Mouse (Mus musculus) liver (tissue): ENCODE results near the gene Lyzl4.
"Not testable (repeated sequence)": the region's sequence is repeated elsewhere in the genome, so short reads cannot be mapped to it uniquely, and the experiment has no call there.

Source experiments
- DNase-seq: peaks from one replicate; pipeline ENCODE4 v3.0.0-alpha.2; 2020; ENCODE audit warnings: mixed read lengths

Lyzl4 gene

DNA sequence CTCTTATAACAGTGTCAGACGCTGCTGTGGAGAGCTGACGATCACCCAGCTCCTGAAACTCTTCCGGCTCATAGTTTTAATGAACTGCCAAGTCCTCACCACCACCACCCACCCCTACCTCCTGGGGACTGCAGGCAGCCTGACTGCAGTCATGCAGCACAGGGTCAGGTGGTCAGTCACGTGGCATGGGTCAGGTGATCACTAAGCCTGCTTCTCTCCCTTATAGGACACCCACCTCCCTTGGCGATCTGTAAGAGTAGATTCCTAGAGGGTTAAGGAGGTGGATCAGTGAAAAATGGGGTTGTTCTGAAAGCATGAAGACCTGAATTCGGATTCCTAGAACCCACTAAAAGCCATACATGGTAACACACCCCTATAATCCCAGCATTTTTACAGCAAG, 42.3 kb downstream of the Lyzl4 start:
- no peak for DNase-seq

DNA sequence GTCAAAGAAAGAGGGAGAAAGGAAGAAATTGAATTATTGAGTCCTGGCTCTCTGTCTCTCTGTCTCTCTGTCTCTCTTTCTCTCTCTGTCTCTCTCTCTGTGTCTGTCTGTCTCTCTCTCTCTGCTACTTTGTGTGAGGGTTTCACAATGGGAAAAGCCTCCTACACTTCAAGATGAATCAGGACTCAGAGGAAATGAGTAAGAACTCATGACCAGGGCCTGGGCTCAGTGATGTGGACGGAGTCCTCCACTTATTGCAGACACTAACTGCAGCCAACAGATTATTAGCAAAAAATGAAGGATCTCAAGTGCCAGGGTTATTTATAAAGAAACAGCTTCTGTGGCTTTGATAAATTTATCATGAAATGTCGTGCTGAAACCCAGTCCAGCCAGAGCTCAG, 43.8 kb downstream of the Lyzl4 start:
- DNase-seq: no peak

DNA sequence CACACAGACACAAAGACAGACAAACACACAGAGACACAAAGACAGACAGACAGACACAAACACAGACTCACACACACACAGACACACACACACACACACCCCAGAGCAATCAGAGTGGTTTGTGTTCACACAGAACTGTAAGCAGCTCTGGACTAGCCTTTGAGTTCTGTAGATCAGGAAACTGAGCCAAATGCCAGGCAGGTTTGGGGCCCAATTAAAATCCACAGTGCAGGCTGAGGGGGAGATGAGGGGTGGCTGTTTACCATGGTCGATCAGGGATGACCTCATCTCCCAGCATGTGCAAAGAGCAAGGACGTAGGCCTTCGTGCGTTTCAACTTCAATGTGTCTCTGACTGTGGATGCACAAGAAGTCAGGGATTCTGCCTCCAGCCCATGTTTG, 47.1 kb downstream of the Lyzl4 start:
- DNase-seq: no peak

DNA sequence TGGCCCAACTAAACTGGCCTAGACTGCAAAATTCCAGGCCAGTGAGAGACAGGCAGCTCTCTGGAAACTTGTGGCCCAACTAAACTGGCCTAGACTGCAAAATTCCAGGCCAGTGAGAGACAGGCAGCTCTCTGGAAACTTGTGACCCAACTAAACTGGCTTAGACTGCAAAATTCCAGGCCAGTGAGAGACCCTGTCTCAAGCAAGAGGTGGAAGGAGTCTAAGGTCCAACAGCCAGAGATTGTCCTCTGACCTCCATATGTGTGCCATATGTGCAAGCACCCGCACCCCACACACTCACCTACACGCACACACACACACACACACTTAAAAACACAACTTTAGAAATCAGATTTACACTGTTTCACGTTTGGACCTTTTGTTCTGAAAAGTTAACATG, 48.1 kb downstream of the Lyzl4 start:
- not testable (repeated sequence) for DNase-seq

DNA sequence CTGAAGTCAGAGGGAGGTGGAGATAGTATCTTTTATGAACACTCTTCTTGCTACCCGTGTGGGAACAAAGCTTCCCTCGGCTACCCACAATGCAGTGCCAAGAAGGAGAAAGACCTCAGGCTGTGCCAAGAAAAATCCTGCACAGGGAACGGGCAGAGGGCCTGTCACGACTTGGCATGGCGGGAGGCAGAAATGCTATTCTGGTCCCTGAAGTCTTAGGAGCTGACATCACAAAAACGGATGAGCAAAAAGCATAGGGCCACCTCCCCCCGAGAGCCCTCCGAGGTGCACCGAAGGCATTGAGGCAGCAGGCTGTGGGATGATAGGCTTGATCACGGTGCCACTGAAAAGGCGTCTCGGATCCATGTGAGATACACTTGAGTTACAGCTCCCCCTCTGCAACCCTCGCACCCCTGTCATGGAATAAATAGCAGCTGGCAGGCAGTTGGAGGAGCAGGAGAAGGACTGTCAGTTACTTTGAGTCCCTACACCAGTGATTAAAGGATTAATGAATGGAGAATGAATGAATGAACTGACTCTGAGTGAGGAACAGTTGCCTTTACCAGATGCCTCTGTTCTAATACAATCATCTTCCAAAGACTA, 48.8 kb downstream of the Lyzl4 start:
- no peak for DNase-seq

DNA sequence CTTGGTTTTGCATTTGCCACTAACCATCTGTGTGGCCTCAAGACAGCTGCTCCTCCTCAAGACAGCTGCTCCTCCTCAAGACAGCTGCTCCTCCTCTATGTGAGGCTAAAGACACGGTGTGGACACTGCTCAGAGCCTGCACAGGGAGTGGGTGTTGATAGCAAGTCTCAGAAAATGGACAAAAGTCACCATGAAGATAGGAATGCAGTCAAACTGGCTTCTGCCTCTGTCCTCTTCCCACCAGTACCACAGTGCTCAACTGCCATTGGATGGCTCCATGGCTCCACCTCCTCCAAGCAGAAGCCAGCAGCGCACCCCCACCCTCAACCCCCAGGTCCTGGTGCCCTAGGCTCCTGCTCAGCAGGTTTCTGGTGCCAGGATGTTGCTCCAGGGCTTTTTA, 52.4 kb downstream of the Lyzl4 start:
- DNase-seq: no peak

DNA sequence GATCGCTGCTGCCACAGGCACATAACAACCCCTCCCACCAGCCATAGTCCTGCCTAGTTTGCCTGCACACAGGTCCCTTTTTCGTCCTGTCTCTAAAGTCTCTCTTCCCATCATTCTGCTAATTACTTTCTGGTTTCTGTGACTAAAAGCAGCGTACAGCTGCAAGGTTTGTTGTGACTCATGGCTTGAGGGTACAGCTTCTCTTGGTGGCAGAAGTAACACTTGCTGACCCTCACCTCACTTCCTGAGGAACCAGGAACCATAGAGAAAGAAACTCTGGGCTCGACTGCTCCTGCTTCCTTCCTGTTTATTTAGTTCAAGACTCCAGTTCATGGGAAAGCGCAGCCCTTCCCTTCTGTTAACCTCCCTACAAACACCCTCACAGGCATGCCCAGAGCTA, 67.5 kb downstream of the Lyzl4 start:
- no peak for DNase-seq

DNA sequence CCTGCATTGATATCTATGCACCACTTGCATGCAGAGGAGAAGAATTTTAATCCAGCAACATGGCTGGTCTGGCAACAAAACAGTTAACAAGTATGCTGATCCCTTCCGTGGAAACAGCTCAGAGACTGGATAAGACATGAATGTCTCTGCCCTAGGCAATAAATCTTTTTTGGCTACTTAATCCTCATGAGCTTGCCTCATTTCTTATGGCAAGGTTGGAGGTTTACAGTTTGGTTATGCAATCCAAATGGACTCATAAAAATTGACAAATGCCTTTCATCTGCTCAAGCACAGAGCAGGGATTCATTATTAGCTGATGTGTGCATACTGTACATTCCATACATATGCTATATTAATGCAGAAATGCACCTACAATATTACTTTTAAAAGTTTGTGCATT, 73.4 kb downstream of the Lyzl4 start:
- no peak for DNase-seq

DNA sequence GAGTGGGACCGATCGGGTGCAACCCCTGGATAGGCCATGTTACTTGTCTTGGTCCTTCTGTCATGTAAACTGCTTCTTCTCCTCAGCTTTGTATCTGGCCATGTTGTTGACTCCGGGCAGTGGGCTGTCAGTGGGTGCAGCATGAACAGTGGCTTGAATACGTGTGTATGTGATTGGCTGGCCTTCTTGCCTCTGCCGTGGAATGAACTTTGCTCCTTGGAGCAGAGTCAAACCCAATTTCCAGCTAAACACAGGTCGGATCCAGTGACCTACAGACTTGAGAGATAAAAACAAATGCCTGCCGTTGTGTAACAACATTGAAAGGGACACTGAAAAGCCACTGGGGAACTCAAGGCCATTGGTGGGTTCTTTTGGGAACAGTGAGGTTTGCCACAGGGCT, 75.5 kb downstream of the Lyzl4 start:
- no peak for DNase-seq

DNA sequence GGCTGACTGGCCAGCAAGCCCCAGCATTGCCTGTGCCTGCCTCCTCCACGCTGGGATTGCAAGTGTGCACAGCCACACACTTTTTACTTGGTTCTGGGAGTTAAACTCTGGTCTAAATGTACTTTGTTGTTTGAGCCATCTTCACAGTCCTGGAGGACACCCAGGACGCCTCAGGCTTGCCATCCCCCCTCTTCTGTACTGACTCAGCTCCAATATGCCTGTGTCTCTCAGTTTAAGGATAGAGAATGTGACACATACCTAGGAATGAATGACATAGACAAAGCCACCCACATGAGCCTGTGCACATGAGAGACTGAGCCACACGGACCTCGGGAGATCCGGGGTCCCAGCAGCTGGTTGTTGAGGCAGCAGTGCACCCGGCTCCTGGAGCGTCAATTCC, 78.6 kb downstream of the Lyzl4 start:
- DNase-seq: no peak

DNA sequence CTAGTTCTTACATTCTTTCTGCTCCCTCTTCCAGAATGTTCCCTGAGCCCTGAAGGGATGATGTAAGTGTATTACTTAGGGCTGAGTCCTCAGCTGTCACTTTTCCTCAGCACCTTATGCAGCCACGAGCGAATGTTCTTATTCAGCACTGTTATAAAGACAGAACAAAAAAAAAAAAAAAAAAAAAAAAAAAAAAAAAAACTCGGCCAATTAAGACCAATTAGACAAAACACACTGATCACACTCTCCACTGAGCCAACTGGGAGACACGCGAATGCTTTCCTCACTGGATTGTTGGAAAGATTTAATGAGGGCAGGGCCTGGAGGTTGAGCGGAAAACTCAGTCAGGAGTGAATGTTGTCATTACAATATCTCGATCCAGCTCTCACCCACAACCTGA, 81.4 kb downstream of the Lyzl4 start:
- DNase-seq: no peak

DNA sequence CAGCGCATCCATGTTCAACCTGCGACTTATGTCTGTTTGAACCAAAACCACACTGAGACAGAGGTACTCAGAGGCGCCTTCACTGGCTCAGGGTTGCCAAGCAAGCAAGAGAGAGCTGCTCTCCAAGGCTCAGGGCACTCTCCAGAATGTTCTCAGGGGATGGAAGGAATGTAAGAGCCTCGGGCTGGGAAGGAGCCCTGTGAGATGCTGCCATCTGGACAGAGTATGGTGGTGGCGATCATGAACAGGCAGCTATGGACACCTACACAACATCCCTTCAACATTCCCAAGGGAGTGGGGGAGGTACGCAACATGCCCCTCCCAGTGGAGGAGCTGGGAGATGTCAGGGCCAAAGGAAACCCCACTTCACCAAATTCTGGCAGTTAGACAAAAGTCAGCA, 83.7 kb downstream of the Lyzl4 start:
- DNase-seq: no peak

DNA sequence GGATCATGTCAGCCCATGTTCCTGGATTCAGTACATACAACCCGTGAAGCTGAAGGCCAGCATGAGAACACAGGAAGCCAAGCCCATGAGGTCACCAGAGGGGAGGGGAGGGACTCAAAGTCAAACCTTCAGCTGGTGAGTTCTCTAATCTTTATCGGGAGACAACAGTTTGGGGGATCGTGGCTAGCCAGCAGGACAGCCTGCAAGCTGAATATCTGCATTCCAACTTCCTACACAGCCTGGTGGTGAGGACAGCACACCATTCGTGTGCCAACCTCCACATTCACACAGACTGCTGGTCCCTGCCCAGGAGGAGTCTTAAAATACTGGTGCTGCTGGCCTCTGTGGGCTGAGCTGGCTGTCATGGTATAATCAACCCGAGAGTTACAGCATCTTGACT, 85.0 kb downstream of the Lyzl4 start:
- DNase-seq: no peak

DNA sequence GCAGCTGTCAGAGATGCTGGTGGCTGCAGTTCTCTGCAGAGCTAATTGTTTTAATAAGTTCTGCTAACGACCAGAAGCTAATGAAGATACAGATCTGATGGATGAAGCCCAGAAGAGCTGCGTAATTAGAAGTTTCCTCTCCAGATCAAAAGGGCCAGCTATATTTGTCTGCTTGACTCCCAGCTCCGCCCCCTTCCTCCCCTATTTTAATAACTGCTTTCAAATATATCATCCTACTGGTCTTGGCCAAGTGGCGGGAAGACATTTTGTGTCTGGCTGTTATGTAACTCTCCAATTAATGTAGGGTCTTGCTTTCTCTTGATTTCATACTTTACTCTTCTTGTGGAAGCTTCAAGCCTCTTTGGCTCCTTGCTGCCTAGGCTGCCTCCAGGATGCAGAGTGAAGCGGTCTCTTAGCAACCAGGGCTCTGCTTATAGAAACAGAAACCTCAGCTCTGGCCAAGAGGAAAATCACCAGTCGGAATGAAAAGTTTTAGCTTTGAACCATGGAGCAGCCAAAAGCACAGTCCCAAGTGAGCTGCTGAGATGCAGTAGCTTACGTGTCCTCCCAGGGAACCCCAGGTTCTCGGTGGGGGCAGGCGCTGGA, 86.4 kb downstream of the Lyzl4 start:
- DNase-seq: no peak

DNA sequence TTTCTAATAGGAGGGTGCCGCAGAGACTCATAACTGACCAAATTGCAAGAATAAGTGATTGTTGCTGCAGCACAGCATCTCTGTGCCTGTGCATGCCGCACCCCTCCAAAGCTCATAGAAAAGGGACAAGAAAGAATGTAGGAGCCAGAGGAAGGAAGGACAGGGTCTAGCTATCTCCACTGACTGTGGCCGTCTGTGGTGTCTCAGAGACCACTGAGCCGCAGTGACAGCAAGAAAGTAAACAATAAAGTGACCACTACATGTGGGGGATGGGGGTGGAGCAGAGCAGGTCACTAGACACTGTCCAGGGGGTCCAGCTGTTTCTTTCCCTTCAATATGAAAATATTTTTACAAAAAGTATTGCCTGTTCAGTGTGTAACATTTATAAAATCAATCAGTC, 88.3 kb downstream of the Lyzl4 start:
- no peak for DNase-seq

DNA sequence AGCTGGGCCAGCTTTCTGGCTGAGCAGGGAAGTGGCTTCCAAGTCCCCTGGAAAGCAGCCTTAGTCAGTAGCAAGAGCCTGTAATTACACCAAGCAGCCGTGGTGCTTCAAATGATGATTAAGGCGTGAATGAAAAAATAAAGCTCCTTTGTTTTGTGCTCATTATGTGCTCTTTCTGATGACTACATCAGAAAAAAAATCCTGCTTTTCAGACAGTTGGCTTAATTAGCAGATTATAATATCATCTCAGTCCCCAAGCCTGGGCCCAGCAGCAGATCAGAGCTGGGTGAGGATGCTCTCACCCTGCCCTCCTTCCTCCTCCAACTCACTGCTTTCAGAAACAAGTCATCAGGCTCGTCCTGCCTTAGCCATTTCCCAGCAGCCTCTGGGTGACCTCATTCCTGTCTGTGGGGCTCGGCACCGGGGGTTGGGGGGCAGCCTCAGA, 91.5 kb downstream of the Lyzl4 start:
- DNase-seq: no peak

DNA sequence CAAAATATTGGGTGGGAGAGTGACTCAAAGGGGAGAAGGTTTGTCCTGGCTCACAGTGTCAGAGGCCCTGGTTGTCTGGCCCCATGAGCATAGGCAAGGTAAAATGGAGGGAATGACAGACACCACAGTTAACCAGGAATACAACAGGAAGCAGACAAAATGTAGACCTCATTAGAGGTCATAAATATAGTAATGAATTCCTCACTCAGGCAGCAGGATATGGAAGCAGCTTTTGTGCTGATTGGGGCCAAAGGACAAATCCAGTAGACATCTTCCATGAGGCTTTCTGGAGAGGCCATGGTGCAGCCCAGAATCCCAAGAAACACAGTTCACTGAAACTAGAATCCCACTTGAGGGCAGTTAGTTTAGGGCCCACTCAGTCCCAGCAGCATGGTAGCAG, 92.5 kb downstream of the Lyzl4 start:
- DNase-seq: no peak

DNA sequence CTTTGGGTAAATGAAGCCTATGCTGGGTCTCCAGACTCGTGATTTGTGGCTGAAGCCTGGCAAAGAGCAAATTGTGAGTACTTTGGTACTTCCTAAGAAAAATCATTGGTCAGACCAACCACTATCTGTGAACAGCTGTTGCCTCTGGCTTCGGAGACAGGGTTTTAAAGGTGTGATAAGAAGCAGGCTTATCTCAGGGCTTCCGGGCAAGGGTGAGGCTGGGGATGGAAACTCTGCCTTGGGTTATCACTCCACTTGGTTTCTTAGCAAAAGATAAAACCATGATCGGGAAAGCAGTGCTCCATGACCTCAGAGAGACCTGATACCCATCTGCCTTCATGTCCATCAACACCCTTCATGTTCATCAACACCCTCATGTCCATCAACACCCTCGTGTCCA, 92.9 kb downstream of the Lyzl4 start:
- no peak for DNase-seq

DNA sequence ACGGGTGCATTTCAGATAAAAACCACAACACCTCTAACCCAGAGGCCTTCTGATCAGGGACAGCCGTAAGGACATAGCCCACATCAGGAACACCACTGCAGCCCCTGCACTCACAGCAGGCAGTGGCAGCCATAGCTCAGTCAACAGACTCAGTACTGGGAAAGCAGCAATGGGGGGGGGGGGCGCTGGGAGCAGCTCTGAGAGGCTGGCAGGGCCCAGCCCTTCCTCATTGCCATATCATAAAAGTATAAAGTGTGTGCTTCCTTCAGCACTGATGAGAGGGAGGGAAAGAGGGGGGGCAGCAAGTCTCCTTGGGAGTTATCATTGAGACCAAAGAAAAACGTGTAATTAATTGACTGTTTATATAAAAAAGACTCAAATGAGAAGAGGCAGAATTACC, 94.5 kb downstream of the Lyzl4 start:
- no peak for DNase-seq

DNA sequence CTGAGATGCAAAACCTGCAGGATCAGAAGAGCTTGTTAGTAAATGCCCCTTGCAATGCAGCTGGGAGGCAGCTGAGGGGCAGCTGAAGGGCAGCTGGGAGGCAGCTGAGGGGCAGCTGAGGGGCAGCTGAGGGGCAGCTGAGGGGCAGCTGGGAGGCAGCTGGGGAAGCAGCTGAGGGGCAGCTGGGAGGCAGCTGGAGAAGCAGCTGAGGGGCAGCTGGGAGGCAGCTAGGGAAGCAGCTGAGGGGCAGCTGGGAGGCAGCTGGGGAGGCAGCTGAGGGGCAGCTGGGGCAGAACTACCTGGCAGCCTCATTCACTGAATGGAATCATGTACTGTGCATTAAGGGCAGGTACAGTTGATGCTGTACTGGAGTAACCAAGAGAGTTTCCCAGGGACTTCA, 100.4 kb downstream of the Lyzl4 start:
- no peak for DNase-seq

DNA sequence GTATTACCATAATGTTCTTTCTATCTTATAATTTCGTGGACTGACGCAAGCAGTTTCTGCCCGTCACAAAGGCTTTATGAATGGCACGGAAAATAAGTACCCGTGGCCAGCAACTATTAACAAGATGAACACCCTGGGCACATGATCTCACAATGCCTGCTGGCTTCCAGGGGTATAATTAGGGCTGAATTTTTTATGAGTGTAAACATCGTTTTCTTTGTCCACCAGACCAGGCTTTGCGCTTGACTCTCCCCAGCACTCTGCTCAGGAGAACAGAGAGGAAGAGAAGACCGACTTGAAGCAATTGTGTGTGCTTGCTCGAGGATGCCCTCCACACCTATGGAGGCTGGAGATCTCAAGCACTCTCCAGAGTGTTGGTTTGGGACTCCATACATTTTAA, 109.3 kb downstream of the Lyzl4 start:
- DNase-seq: no peak

DNA sequence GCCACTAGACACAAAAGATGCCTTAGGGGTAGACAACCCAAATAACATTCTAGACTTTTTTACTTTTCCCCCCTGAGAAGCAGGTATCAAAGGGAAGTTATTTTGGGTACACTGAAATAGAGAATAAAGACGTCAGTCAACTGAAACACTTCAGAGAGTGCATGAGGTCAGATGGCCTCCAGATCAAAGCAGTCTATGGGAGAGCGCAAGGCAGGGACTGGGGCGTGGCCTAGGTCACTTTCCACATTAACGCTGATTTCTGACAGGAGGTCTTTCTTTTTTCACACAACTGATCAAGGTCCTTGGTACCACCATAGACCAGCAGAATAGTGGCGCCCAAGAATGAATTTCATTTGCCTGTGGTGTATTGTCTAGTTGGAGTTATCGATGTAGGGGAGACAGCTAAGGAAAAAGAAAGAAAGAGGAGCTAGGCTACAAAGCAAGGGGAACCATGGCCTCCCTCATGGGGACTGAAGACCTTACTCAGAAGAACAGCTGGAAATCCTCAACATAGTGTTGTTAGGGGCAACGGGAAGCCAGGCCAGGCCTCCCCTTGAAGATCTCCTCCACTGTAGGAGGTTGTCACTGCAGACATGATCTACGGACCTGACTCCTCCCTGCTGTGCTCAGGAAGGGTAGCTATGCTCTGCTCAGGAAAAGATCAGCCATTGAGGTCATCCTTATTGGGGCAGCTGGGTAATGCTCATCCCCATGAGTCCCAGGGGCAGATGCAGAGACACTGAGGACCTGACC, 113.1 kb downstream of the Lyzl4 start:
- no peak for DNase-seq
